Mouse (Mus musculus) CH12.LX (cell line): Measurements from ENCODE around the gene Gm37240. TPM values are rescaled to one million over a fixed set of nuclear protein-coding genes. Genes with fewer than 3 reads are reported as not detected.

Source experiments
- DNase-seq: peaks from one replicate; pipeline ENCODE4 v3.0.0-alpha.2; 2013; ENCODE audit errors: extremely low read depth
- H3K27ac ChIP-seq: 2 replicates; pipeline ENCODE4 v1.5.1; 2012; ENCODE audit warnings: low read depth, mild to moderate bottlenecking, control low read depth, moderate library complexity; ENCODE audit not compliant: insufficient read depth
- H3K27me3 ChIP-seq: replicated peaks from 2 replicates; pipeline ENCODE3; 2012; ENCODE audit warnings: inconsistent platforms
- H3K36me3 ChIP-seq, 2 experiments: replicated peaks in 1 of 2; 2 replicates each; pipeline versions ENCODE3 to v1.6.1; 2012; ENCODE audit warnings: inconsistent platforms in 1 of 2, low read length in 1 of 2, mild to moderate bottlenecking in 1 of 2, mixed read lengths in 1 of 2, moderate library complexity in 1 of 2; ENCODE audit not compliant: control insufficient read depth in 1 of 2, insufficient read depth in 1 of 2
- H3K4me1 ChIP-seq, 2 experiments: 2 replicates each; pipeline ENCODE4 v1.6.1; 2012; ENCODE audit warnings: inconsistent platforms in 1 of 2, moderate library complexity in 1 of 2; ENCODE audit not compliant: insufficient read depth in 2 of 2, control insufficient read depth in 1 of 2
- H3K4me2 ChIP-seq: 2 replicates; pipeline ENCODE4 v1.6.1; 2012; ENCODE audit warnings: low read depth, mild to moderate bottlenecking, control low read depth; ENCODE audit not compliant: poor library complexity, insufficient read depth, severe bottlenecking
- H3K4me3 ChIP-seq, 3 experiments: fragments of 150-350 bp in 1 of 3; sonication (generic) in 1 of 3; replicated peaks in 1 of 3; 2 replicates each; pipeline versions ENCODE3 to v1.5.1; 2011 to 2012; ENCODE audit warnings: low read depth in 2 of 3, low read length in 2 of 3, mild to moderate bottlenecking in 2 of 3, moderate library complexity in 2 of 3, control low read depth in 1 of 3, improper control_type of control experiment in 1 of 3, inconsistent platforms in 1 of 3, mixed read lengths in 1 of 3; ENCODE audit not compliant: poor library complexity in 1 of 3
- H3K79me2 ChIP-seq: replicated peaks from 2 replicates; pipeline ENCODE4 v1.6.1; 2012; ENCODE audit warnings: mild to moderate bottlenecking, moderate library complexity; ENCODE audit not compliant: control insufficient read depth, poor library complexity, insufficient read depth, severe bottlenecking; ENCODE audit errors: extremely low read depth
- H3K9ac ChIP-seq: 2 replicates; pipeline ENCODE4 v1.6.1; 2012; ENCODE audit warnings: low read depth, mild to moderate bottlenecking, control low read depth, moderate library complexity; ENCODE audit not compliant: insufficient read depth
- H3K9me3 ChIP-seq: replicated peaks from 2 replicates; pipeline ENCODE3; 2012; ENCODE audit warnings: low read length, inconsistent platforms, mixed read lengths
- CHD1 ChIP-seq: IDR thresholded peaks from 2 replicates; pipeline ENCODE4 v1.6.1; 2012; ENCODE audit warnings: low read depth, low read length, improper control_type of control experiment, inconsistent platforms
- CHD2 ChIP-seq: IDR thresholded peaks from 2 replicates; pipeline ENCODE4 v1.6.1; 2011; ENCODE audit warnings: low read length, improper control_type of control experiment
- CTCF ChIP-seq, 2 experiments: IDR thresholded peaks in 1 of 2; conservative IDR thresholded peaks in 1 of 2; 2 replicates each; pipeline ENCODE4 v1.5.1; 2011 to 2012; ENCODE audit warnings: low read depth in 2 of 2, low read length in 2 of 2, improper control_type of control experiment in 1 of 2, inconsistent platforms in 1 of 2, mild to moderate bottlenecking in 1 of 2, moderate library complexity in 1 of 2
- ETS1 ChIP-seq: conservative IDR thresholded peaks from 2 replicates; pipeline ENCODE4 v1.6.1; 2012; ENCODE audit warnings: low read depth, mild to moderate bottlenecking, inconsistent platforms, low read length, improper control_type of control experiment, moderate library complexity
- GABPA ChIP-seq: IDR thresholded peaks from 2 replicates; pipeline ENCODE4 v1.6.1; 2012; ENCODE audit warnings: low read depth, low read length, improper control_type of control experiment, inconsistent platforms; ENCODE audit not compliant: insufficient replicate concordance
- HCFC1 ChIP-seq: IDR thresholded peaks from 2 replicates; pipeline ENCODE4 v1.6.1; 2012; ENCODE audit warnings: low read depth, mild to moderate bottlenecking, inconsistent platforms, low read length, improper control_type of control experiment
- IRF4 ChIP-seq: IDR thresholded peaks from 2 replicates; pipeline ENCODE4 v1.6.1; 2014; ENCODE audit warnings: low read depth, mild to moderate bottlenecking, inconsistent platforms, low read length, improper control_type of control experiment
- JUND ChIP-seq: conservative IDR thresholded peaks from 2 replicates; pipeline ENCODE4 v1.6.1; 2011; ENCODE audit warnings: low read depth, low read length, improper control_type of control experiment
- NELFE ChIP-seq: IDR thresholded peaks from 2 replicates; pipeline ENCODE4 v1.6.1; 2011; ENCODE audit warnings: low read depth, low read length, improper control_type of control experiment
- POLR2A ChIP-seq: IDR thresholded peaks from 2 replicates; pipeline ENCODE4 v1.6.1; 2011; ENCODE audit warnings: low read depth, mild to moderate bottlenecking, improper control_type of control experiment, low read length
- RAD21 ChIP-seq: IDR thresholded peaks from 2 replicates; pipeline ENCODE4 v1.6.1; 2011; ENCODE audit warnings: low read depth, mild to moderate bottlenecking, low read length, improper control_type of control experiment, moderate library complexity
- SMC3 ChIP-seq: IDR thresholded peaks from 2 replicates; pipeline ENCODE4 v1.6.1; 2011; ENCODE audit warnings: low read depth, low read length, improper control_type of control experiment
- TBP ChIP-seq: conservative IDR thresholded peaks from 2 replicates; pipeline ENCODE4 v1.6.1; 2011; ENCODE audit warnings: low read depth, low read length, improper control_type of control experiment
- USF2 ChIP-seq: conservative IDR thresholded peaks from 2 replicates; pipeline ENCODE4 v1.6.1; 2011; ENCODE audit warnings: low read depth, low read length, improper control_type of control experiment
- ZNF384 ChIP-seq: IDR thresholded peaks from 2 replicates; pipeline ENCODE4 v1.6.1; 2012; ENCODE audit warnings: low read depth, low read length, improper control_type of control experiment, inconsistent platforms
- dilution Hi-C: fragments of 300-500 bp; cut with MboI; formaldehyde crosslinking; loops from 2 replicates; pipeline ENCODE4 v1.14.3; 2020; ENCODE audit warnings: low sequenced_read_pairs; ENCODE audit not compliant: extremely low pct_unique_long_range_greater_than_20kb, extremely low pct_ligation_motif_present
- in situ Hi-C: fragments of 300-500 bp; cut with MboI; formaldehyde crosslinking; loops from 3 replicates; pipeline ENCODE4 v1.14.3; 2019; ENCODE audit warnings: low sequenced_read_pairs, low pct_ligation_motif_present, low pct_unique_long_range_greater_than_20kb, mixed read lengths
- polyA plus RNA-seq: library from polyadenylated mRNA; unstranded; fragments of >175 nt; gene quantifications from 2 replicates; pipeline ENCODE4 v1.2.1, GENCODE M21; 2012; ENCODE audit warnings: low read depth; ENCODE audit not compliant: insufficient read length
- total RNA-seq, 2 experiments: library from RNA; depleted of rRNA; stranded (reverse); fragments of 300-350 nt in 1 of 2; fragments of >200 nt in 1 of 2; gene quantifications; 2 replicates each; pipeline ENCODE4 v1.2.3; 2012 to 2014

The Gm37240 gene
- total and polyA plus RNA-seq, 3 experiments, result 0.08 to 0.19 (median 0.14) TPM

GRCm38 (mm10) chr3:85042126-85042525 lies 845.2 kb downstream of the Gm37240 start:
- no peak for DNase-seq
- dilution Hi-C loops (no loop called here), in situ Hi-C loops (no loop called here)
- Histone ChIP-seq H3K4me1 (no peaks in the 10 kb centered on the region), H3K36me3 (no peaks in the 10 kb centered on the region), H3K4me2 (no peak overlapping the region), H3K79me2 (no peaks in the 10 kb centered on the region), H3K4me3 (no peak overlapping the region), H3K27ac (no peak overlapping the region), H3K27me3 (no peaks in the 10 kb centered on the region), H3K9me3 (no peaks in the 10 kb centered on the region), H3K9ac (no peak overlapping the region)
- no peak for TF ChIP-seq POLR2A
- TF ChIP-seq ETS1, result no peak
- TF ChIP-seq CHD1, result no peak
- no peak for TF ChIP-seq GABPA
- TF ChIP-seq USF2, result no peak
- TF ChIP-seq TBP, result no peak
- no peak for TF ChIP-seq ZNF384
- TF ChIP-seq SMC3, result no peak
- no peak for TF ChIP-seq JUND
- TF ChIP-seq CHD2, result no peak

GRCm38 (mm10) chr3:85029141-85029540 lies 858.2 kb downstream of the Gm37240 start:
- TF ChIP-seq CHD2, result no peak
- TF ChIP-seq IRF4, result no peak
- no peak for TF ChIP-seq ETS1
- TF ChIP-seq CTCF (conservative IDR thresholded peaks at IDR 0.05 in 1 of 2, IDR thresholded peaks at IDR 0.05 in 1 of 2; ENCODE audit: low read depth in 2 of 2, low read length in 2 of 2), result no peak
- no peak for TF ChIP-seq NELFE
- TF ChIP-seq HCFC1, result no peak
- H3K9ac ChIP-seq, result no peak overlapping the region

GRCm38 (mm10) chr3:85024817-85025705 lies 862.3 kb downstream of the Gm37240 start:
- Histone ChIP-seq H3K9ac (no peak overlapping the region), H3K4me2 (no peak overlapping the region), H3K36me3 (no peaks in the 10 kb centered on the region), H3K27ac (no peak overlapping the region), H3K9me3 (no peaks in the 10 kb centered on the region), H3K4me1 (peaks cover 7 to 27% of the 10 kb centered on the region in 2 experiments), H3K4me3 (no peak overlapping the region)
- no peak for DNase-seq
- dilution Hi-C loops, result no loop called here
- TF ChIP-seq RAD21 (no peak), NELFE (no peak)
- TF ChIP-seq, all 38 proteins: peak for 0
- H3K79me2 ChIP-seq, result no peaks in the 10 kb centered on the region
- in situ Hi-C loops, result no loop called here
- H3K27me3 ChIP-seq, result no peaks in the 10 kb centered on the region

More at GRCm38 (mm10) chr3:85029141-85029540, 858.2 kb downstream of the Gm37240 start:
- Histone ChIP-seq H3K27me3 (no peaks in the 10 kb centered on the region), H3K27ac (no peak overlapping the region), H3K4me2 (no peak overlapping the region), H3K4me1 (peaks cover 1 to 6% of the 10 kb centered on the region in 2 experiments; a peak in 2 of 4 replicates), H3K36me3 (no peaks in the 10 kb centered on the region), H3K4me3 (no peak overlapping the region), H3K9me3 (peaks cover 3% of the 10 kb centered on the region), H3K79me2 (no peaks in the 10 kb centered on the region)
- in situ Hi-C loops (no loop called here), dilution Hi-C loops (no loop called here)
- no peak for DNase-seq
